Mouse (Mus musculus): ENCODE measurements around the gene Aig1. TPM values are rescaled to one million over a fixed set of nuclear protein-coding genes. Genes with fewer than 3 reads are reported as not detected.

Aig1 gene
- polyA plus RNA-seq, 1 experiment = 70.7 TPM

- H3K4me3 ChIP-seq (ENCODE audit: low read depth, low read length) = no peak overlapping the region
- TF ChIP-seq CTCF (IDR thresholded peaks at IDR 0.05; ENCODE audit: extremely low read depth, insufficient read length, insufficient replicate concordance, low read depth, low read length) (no peak), POLR2A (IDR thresholded peaks at IDR 0.05; ENCODE audit: low read depth, low read length) (no peak)
- no peak overlapping the region for H3K27ac ChIP-seq (ENCODE audit: insufficient read depth, low read depth, low read length)
- H3K27me3 ChIP-seq (ENCODE audit: control insufficient read depth, insufficient read depth, low read length) = no peaks in the 10 kb centered on the region
- no peaks in the 10 kb centered on the region for H3K4me1 ChIP-seq (ENCODE audit: control insufficient read depth, insufficient read depth, insufficient read length, low read length)
- 81% methylated on average over 10 of the region's 10 CpGs for WGBS
- H3K36me3 ChIP-seq (ENCODE audit: control insufficient read depth, insufficient read depth, low read length) = peaks cover 9% of the 10 kb centered on the region
These were observed 214.9 kb downstream of the Aig1 start for GRCm38 (mm10) chr10:13653739-13654462.

DNA sequence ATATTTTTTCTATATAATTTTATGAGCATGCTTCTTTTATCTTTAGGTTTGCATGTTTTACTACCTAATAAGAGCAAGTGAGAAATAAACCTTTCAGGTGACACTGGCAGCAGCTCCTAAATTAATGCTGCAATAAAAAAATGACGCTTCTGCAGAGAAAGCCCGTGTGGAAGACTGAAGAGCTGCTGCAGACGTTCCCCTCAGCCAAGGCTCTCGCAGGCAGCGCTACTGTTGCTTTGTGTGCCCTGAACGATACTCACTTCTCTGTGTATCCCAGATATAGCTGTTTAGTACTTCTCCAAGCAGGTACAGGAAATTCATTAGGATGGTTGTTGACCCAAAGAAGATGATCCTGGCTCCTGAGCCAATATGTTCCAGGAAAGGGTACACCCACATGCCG, 215.5 kb downstream of the Aig1 start:
- Histone ChIP-seq H3K27me3 (ENCODE audit: control insufficient read depth, insufficient read depth, low read length) (no peaks in the 10 kb centered on the region), H3K4me3 (ENCODE audit: low read depth, low read length) (no peak overlapping the region), H3K27ac (ENCODE audit: insufficient read depth, low read depth, low read length) (no peak overlapping the region), H3K4me1 (ENCODE audit: control insufficient read depth, insufficient read depth, insufficient read length, low read length) (no peaks in the 10 kb centered on the region), H3K36me3 (ENCODE audit: control insufficient read depth, insufficient read depth, low read length) (peaks cover 9% of the 10 kb centered on the region)
- TF ChIP-seq CTCF (IDR thresholded peaks at IDR 0.05; ENCODE audit: extremely low read depth, insufficient read length, insufficient replicate concordance, low read depth, low read length) (no peak), POLR2A (IDR thresholded peaks at IDR 0.05; ENCODE audit: low read depth, low read length) (no peak)
- 89% methylated on average over 7 of the region's 7 CpGs for WGBS

DNA sequence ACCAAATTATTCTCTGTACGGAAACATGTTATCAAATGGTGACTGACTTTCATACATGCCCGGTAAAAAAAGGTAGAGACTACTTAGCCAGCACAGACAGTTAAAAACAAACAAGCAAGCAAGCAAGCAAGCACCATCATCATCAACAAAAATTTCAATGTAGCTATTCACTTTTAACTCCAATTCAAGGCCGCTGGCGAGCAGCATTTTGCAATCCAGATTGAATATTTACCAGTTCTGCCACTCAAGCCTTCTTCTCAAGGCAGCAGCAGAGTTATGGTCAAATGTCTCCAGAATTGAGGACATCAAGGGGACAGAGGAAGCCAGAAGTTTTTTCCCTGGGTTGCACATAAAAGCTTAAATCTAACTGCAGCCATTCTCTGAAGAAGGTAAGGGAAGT, 216.7 kb downstream of the Aig1 start:
- TF ChIP-seq CTCF (IDR thresholded peaks at IDR 0.05; ENCODE audit: extremely low read depth, insufficient read length, insufficient replicate concordance, low read depth, low read length) = no peak

GRCm38 (mm10) chr10:13641750-13642149, 227.0 kb downstream of the Aig1 start:
- 12% methylated on average over 7 of the region's 7 CpGs for WGBS
- Histone ChIP-seq H3K36me3 (ENCODE audit: control insufficient read depth, insufficient read depth, low read length) (no peaks in the 10 kb centered on the region; the same call in 1 of the 2 replicates), H3K27me3 (ENCODE audit: control insufficient read depth, insufficient read depth, low read length) (no peaks in the 10 kb centered on the region), H3K4me1 (ENCODE audit: control insufficient read depth, insufficient read depth, insufficient read length, low read length) (no peaks in the 10 kb centered on the region), H3K27ac (ENCODE audit: insufficient read depth, low read depth, low read length) (no peak overlapping the region), H3K4me3 (ENCODE audit: low read depth, low read length) (no peak overlapping the region)
- TF ChIP-seq CTCF (IDR thresholded peaks at IDR 0.05; ENCODE audit: extremely low read depth, insufficient read length, insufficient replicate concordance, low read depth, low read length) (peak; percentile 22; the same call in 1 of the 2 replicates), POLR2A (IDR thresholded peaks at IDR 0.05; ENCODE audit: low read depth, low read length) (no peak)

More for the DNA sequence above, 216.7 kb downstream of the Aig1 start:
- Histone ChIP-seq H3K36me3 (ENCODE audit: control insufficient read depth, insufficient read depth, low read length) (peaks cover 9% of the 10 kb centered on the region), H3K27me3 (ENCODE audit: control insufficient read depth, insufficient read depth, low read length) (no peaks in the 10 kb centered on the region), H3K4me1 (ENCODE audit: control insufficient read depth, insufficient read depth, insufficient read length, low read length) (no peaks in the 10 kb centered on the region), H3K4me3 (ENCODE audit: low read depth, low read length) (no peak overlapping the region), H3K27ac (ENCODE audit: insufficient read depth, low read depth, low read length) (no peak overlapping the region)
- WGBS = 94% methylated on average over 4 of the region's 4 CpGs

GRCm38 (mm10) chr10:13631796-13632195, 237.0 kb downstream of the Aig1 start:
- H3K27ac ChIP-seq (ENCODE audit: insufficient read depth, low read depth, low read length) = no peak overlapping the region
- no peak overlapping the region for H3K4me3 ChIP-seq (ENCODE audit: low read depth, low read length)
- 55% methylated on average over 3 of the region's 3 CpGs for WGBS
- H3K27me3 ChIP-seq (ENCODE audit: control insufficient read depth, insufficient read depth, low read length) = no peaks in the 10 kb centered on the region; the same call in 1 of the 2 replicates
- TF ChIP-seq CTCF (IDR thresholded peaks at IDR 0.05; ENCODE audit: extremely low read depth, insufficient read length, insufficient replicate concordance, low read depth, low read length) (no peak), POLR2A (IDR thresholded peaks at IDR 0.05; ENCODE audit: low read depth, low read length) (no peak)
- no peaks in the 10 kb centered on the region for H3K4me1 ChIP-seq (ENCODE audit: control insufficient read depth, insufficient read depth, insufficient read length, low read length)
- H3K36me3 ChIP-seq (ENCODE audit: control insufficient read depth, insufficient read depth, low read length) = no peaks in the 10 kb centered on the region

DNA sequence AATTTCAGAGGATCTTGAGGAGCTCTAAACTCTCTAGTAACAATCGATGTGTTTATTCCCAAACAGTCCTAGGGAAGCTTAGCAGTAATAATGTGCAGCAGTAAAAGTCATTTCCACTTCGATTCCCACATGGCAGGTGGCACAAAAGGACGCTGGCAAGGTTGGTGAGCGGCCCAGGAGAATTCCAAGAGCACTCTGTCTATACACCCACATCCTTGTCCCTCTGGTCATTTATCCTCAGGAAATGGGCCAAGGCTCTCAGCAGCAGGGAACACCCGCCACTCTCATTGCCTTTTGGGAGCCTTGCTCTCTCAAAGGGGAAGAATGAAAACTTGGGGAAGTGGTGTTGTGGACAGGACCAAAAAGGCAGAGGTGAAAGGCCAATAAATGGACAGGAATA, 245.0 kb downstream of the Aig1 start:
- WGBS = 85% methylated on average over 5 of the region's 5 CpGs
- no peak overlapping the region for H3K4me3 ChIP-seq (ENCODE audit: low read depth, low read length)
- H3K27ac ChIP-seq (ENCODE audit: insufficient read depth, low read depth, low read length) = no peak overlapping the region
- no peak for TF ChIP-seq POLR2A (IDR thresholded peaks at IDR 0.05; ENCODE audit: low read depth, low read length)
- no peak for TF ChIP-seq CTCF (IDR thresholded peaks at IDR 0.05; ENCODE audit: extremely low read depth, insufficient read length, insufficient replicate concordance, low read depth, low read length)
- no peaks in the 10 kb centered on the region for H3K36me3 ChIP-seq (ENCODE audit: control insufficient read depth, insufficient read depth, low read length)
- no peaks in the 10 kb centered on the region for H3K27me3 ChIP-seq (ENCODE audit: control insufficient read depth, insufficient read depth, low read length)
- H3K4me1 ChIP-seq (ENCODE audit: control insufficient read depth, insufficient read depth, insufficient read length, low read length) = no peaks in the 10 kb centered on the region

DNA sequence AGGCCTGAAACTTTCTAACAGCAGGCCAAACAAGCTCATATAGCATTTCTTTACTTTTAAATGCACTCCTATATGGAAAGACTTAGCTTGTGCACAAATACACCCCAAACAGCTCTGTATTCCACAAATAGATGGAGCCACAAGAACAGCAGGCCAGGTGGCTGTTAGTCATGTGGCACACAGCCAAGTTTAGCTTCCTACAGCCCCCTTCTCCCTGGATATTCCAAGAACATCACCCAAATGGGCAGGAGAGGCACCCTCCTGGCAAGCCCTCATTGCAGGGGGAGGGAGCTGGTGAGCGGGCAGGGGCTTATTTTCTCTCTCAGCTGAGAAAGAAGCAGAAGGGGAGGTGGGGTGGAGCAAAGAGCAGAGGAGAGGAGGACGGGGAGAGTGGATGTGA, 267.9 kb downstream of the Aig1 start:
- TF ChIP-seq POLR2A (IDR thresholded peaks at IDR 0.05; ENCODE audit: low read depth, low read length) = no peak
- TF ChIP-seq CTCF (IDR thresholded peaks at IDR 0.05; ENCODE audit: extremely low read depth, insufficient read length, insufficient replicate concordance, low read depth, low read length) = no peak

More for the DNA sequence above, 267.9 kb downstream of the Aig1 start:
- H3K4me3 ChIP-seq (ENCODE audit: low read depth, low read length) = no peak overlapping the region
- H3K27ac ChIP-seq (ENCODE audit: insufficient read depth, low read depth, low read length) = no peak overlapping the region
- H3K36me3 ChIP-seq (ENCODE audit: control insufficient read depth, insufficient read depth, low read length) = no peaks in the 10 kb centered on the region
- peaks cover 2% of the 10 kb centered on the region; the same call in 1 of the 2 replicates for H3K27me3 ChIP-seq (ENCODE audit: control insufficient read depth, insufficient read depth, low read length)
- no peaks in the 10 kb centered on the region for H3K4me1 ChIP-seq (ENCODE audit: control insufficient read depth, insufficient read depth, insufficient read length, low read length)
- WGBS = 69% methylated on average over 2 of the region's 2 CpGs
